Mouse (Mus musculus) ES-Bruce4 (cell line): ENCODE measurements around the gene Upk1b.

ENCODE experiments used
- CTCF ChIP-seq: IDR thresholded peaks from one replicate; pipeline ENCODE4 v1.8.1; 2011; ENCODE audit warnings: low read depth, low read length
- EP300 ChIP-seq: IDR thresholded peaks from 2 replicates; pipeline ENCODE4 v1.6.1; 2011; ENCODE audit warnings: low read depth, low read length; ENCODE audit not compliant: insufficient read depth
- POLR2A ChIP-seq: IDR thresholded peaks from one replicate; pipeline ENCODE4 v1.8.1; 2011; ENCODE audit warnings: low read length; ENCODE audit not compliant: insufficient read depth

DNA sequence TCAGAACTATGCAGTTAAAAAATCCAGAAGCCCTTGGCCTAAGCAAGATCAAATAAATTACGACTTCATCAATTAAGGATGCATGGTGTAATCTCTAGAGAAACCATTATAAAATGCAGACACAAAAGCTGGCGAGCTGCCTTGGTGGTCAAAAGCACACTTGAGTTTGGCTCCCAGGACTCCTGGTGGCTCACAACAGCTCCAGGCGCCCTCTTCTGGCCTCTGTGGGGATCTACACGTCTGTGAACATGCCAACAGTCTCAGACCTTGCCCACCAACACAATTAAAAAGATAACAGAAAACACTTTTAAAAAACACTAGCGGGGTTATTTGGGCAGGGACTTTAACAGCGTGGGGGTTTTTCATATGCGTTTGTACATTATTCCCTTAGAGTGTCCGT lies 12.4 kb upstream of the Upk1b start:
- TF ChIP-seq POLR2A (no peak), CTCF (peak; percentile 82), EP300 (no peak)
